Mouse (Mus musculus) layer of hippocampus, postnatal 25 days (tissue): ENCODE results near the gene Gm21976. TPM values are rescaled to one million over a fixed set of nuclear protein-coding genes. Genes with fewer than 3 reads are reported as not detected.

Experiments
- DNase-seq, 2 experiments: peaks; one replicate each; pipeline ENCODE4 v3.0.0; 2022; ENCODE audit warnings: mixed read lengths in 2 of 2, low spot score in 1 of 2; ENCODE audit errors: extremely low spot score in 1 of 2
- total RNA-seq, 2 experiments: library from RNA; stranded (reverse); gene quantifications; 2 replicates each; pipeline ENCODE4 v1.2.3; 2021

Gm21976 gene
- not detected for total RNA-seq

DNA sequence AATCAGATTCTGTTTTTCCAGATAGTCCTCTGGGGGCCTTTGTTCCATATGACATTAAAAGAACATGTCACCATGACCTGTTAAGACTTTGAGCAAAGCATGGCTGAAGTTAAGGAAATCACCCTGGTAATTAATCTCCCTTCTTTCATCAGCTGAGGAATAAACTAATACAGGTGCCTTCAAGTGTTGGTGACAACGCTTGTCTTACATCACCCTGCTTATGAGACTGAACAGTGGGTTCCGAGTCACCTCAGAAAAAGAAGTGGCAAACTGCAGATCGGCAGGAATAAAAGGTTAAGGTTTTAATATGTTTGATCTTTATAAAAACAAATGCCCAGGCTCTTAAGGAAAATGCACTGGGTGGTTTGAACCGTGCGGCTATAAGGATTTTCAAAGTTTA is at the start of gene Gm21976:
Gm21976 (plus strand) TSS at position 202 of the 400 bp plus-strand sequence.
- DNase-seq: no peak

DNA sequence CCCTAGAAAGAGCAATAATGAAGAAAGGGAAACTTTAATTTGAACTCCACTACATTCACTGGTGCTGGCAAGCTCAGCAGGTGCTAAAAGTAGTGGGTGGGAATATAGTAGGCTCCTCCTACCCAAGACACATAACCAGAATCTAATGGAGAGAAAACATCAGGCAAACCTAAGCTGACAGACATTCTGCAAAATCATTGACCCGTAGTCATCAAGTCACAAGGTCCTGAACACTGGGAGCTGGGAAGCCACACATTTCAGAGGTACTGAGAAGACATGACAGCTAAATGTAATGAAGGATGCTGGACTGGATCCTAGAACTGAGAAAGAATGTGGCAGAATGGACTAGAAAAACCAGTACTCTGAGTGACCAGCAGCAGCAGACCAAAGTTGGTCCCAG is 49.2 kb upstream of the Gm21976 start:
- no peak for DNase-seq

DNA sequence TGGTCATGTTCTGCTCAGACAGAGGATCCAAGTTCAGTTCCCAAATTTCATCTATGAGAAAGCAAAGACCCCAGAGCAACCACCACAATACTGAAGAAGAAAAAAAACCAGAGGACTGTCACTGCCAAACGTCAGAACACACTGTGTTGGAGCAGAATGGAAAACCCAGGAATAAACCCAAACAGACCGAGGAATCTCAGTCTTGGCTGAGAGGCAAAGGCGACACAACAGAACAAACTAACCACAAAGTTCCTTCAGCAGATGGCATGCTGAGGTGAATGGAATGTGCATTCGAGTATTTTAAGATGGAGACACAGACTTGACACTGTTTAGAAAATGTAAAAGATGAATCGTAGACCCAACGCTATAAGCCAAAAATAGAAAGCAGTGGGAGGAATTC is 44.2 kb upstream of the Gm21976 start:
- no peak for DNase-seq

DNA sequence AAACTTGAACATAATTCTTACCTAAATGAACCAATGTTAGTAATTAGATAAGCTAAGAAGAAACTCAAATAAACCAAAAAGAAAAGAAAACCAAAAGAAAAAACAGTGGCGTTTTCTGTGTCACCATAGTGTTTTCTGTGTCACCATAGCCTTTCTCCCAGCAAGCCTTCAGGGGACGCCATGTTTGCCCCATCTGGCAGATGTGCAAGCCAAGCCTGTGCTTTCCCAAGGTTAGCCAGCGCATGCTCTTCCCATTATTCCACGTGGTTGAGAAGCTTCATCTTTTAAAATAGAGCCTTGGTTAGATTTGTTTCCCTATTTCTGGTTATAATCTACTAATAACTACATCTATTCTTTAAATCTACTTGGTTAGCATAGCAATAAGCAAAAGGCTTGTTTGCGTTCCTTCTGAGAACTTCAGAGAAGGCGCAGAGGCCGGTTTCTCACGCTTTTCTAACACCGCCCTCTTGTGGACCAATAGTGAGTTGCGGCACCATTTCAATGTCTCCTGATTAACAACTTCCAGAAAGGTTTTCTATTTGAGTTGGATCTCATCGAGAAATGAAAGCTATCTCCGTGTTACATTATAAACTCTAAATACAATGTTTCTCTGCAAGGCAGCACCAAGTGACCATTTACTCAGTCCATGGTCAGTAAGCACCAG is 39.6 kb upstream of the Gm21976 start:
- DNase-seq: peak; percentile 69 to 91

DNA sequence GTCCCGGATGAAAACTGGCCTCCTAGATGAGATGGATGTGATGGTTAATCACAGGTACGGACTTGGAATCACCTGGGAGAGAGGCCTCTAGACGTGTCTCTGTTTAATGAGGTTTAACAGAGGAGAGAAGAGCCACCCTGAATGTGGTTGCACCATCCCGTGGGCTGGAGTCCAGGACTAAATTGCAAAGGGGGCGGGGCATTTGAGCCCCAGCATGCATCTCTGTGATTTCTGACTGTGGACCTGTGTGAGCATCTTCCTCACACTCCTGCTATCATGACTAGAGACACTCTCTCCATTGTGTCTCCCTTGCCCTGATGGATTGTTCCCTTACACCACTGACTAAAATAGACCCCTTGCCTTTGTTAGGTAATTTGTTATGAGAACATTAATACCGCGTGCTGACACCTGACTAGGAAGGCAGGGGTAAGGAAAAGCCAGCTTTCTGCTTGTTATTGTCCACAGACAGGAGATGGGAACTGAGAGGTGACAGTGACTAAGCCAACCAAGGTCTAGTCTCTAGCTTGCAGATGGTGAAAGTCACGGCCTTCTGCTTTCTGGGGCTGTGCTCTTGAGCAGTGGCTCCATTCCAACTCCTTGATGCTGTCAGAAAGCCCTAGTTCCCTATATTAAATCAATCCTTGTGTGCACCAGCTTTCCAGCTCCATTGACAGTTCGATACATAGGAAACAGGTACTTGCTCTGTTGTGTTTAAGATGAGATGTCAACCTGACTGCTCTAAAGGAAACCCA is 38.0 kb upstream of the Gm21976 start:
- no peak for DNase-seq

DNA sequence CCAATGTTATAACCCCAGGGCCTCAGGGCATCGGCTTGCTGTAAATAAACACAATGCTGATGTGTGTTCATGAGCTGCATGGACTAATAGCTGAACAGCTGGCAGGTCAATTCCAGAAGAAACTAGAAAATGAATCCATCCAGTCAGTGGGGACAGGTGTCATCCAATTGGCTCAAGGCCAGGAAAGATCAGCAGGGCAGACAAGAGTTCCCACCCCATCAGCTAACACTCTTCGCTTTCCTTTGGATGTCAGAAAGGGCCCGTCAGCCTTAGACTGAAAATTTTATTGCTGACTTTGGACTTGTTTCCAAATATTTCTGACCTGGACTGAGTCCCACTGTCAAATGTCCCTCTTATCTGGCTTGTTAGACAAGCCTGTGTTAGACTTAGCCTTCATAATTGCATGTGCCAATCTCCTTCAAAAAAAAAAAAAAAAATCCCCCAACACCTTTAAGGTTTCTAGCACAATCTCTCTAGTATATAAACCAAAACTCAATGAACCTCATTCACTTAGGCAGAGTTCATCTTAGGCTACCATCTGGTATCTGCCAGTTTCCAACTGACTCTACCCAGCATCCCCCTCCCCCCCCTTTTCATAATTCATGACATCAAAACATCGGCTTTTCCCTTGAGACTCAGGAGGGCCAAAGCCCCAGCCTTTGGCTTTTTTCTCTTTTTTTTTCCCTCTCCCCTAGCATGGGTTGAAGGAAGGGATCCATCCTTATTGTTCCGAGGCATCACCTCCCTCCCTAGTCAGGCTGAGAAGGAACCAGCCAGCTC is 34.9 kb upstream of the Gm21976 start:
- no peak for DNase-seq

DNA sequence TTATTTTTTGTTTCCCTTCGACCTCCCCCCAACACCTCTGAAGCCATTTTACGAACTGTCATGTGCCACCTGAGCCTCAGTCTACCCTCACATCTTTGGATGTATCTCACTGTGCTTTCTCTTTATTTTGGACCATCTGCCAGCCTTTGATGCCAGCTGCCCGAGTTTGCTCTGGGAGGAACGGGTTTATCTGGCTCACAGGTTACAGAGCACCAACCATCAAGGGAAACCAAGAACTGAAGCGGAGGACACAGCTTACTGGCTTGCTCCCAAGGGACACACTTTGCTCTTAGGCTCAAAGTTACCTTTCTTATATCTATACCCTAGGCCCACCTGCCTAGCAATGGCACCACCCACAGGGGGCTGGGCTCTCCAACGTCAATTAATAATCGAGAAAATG is 34.3 kb upstream of the Gm21976 start:
- DNase-seq: no peak

DNA sequence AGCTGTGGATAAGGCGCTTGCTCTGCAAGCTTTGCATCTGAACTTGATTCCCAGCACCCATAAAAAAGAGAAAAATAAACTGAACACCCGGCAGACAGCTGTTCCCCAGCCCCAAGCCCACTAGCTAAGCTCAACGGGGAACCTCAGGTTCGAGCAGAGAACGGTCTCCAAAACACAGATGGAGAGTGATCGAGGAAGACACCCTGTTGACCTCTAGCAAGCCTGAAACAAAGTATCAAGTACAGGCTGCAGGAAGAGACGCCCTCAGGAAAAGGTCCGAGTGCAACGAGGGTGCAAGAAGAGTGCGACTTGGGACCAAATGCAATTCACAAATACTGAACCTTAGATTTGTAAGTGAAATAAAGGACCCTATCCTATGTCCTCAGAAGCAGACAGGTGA is 30.1 kb upstream of the Gm21976 start:
- DNase-seq: no peak

DNA sequence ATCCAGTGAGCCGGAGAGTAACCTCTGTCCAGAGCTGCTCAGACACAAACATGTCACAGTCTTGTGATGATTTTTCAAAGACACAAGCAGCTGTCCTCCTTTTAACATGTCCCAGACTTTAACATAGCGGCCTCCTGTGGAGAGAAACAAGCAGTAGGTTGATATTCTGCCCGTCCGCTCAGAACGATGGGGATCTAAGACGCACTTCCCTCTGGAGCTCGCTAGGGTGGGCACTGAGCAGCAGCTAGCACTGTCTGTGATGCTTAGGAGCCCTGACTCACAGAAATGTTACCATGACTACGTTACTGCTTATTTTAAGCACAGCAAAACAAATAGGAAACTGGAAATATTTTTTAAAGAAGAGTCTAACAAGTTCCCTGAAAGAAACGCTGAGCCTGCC is 24.8 kb upstream of the Gm21976 start:
- DNase-seq: peak in 1 of 2 experiments; percentile 26

DNA sequence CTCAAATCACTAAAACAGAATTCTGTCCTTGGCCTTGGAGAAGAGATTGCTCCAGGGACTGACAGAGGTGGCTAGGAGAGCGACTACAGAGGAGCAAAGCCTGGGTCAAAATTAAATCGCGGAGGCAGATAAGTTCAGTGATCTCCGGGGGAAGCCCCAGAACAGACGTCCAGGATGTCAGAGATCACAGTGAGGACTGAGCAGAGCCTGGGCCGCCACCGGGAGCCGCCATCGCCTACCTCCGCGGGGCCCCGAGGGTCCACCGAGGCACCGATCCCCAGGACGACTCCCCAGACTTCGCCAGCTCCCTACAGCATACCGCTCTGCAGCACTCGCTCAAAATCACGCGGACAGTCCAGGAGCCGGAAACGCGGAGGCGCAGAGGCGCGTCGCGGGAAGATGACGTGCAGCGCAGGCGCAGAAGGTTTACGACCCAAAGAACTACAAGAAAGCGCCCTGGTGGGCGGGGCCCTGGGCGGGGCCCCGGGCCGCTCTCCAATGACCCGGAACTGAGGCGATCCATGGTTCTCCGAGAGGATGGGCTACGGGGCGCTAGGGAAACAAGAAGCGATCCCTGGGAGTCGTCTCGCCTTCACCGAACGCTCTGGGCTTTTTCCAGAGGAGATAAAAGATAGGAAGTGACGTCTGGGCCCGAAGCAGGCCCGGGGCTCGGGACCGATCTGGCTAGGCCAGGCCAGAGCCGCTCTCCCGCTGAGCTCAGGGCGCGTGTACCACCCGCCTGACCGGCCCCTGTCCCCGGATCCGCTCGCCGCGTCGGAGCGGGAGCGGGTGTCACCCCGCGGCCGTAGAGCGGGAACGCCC is 16.8 kb upstream of the Gm21976 start, which contains the start of the genes Utp15 and Ankra2:
Utp15 (minus strand) TSS at position 406 of the 822 bp plus-strand sequence.
Ankra2 (plus strand) TSS at position 439 of the 822 bp plus-strand sequence.
- peak; percentile 97 to 99 for DNase-seq

DNA sequence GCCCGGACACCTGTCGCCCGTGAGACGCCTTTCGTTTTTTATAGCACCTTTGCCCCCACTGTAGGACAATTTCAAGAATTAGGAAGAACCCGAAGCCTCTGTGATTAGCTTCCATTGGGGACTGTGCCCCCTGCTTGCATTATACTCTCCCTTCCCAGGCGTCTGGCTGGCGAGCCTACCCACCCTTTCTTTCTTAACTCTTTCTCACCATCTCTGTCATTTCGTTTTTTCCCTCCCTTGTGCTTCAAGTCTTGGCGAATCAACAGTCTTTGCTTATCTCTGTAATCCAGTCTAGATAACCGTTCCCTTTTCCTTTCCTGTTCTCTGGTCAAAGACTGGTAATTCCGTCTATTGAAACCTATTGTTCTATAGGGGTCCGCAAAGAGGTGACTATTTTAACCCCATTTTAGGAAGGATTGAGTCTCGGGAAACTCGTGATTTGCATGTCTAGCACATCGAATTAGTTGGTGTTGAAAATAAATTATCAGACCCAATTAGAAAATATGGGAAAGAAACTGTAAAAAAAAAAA is 16.2 kb upstream of the Gm21976 start:
- DNase-seq: no peak

DNA sequence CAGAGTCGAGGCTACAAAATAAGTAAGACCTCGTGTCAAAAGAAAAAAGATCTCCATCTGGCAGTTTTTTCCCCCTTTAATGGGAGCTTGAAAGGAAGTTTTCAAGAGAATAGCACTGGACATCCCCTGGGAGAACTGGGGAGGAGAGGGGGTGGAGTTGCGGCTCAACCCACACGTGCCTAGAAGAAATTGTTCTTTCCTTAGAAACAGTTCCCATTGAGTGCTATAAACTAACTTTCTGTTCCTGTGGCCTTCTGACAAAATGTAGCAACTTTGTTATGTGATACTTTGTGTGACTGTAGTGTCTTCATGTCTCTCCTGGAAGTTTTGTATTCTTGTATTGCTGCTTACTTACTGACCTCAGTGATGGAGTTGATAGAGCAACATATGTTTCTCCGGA is 15.6 kb upstream of the Gm21976 start:
- no peak for DNase-seq

DNA sequence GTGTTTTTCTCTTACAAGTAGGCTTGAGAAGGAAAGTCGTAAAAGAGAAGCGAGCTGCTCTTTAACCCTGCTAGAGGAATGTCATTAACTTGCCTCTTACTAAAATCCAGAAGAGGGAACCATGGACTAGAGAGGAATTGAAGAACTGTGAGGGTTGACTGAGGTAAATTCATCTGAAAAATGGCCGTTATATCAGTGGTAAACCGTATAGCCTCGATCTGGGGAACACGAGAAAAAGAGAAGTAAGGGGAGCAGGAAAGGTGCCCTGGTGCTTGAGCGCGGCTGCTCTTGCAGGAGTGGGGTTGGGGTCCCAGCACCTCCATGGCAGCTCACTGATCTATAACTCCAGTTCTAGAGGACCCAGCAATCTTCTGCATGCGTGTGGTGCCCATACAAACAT is 5.7 kb upstream of the Gm21976 start:
- no peak for DNase-seq

DNA sequence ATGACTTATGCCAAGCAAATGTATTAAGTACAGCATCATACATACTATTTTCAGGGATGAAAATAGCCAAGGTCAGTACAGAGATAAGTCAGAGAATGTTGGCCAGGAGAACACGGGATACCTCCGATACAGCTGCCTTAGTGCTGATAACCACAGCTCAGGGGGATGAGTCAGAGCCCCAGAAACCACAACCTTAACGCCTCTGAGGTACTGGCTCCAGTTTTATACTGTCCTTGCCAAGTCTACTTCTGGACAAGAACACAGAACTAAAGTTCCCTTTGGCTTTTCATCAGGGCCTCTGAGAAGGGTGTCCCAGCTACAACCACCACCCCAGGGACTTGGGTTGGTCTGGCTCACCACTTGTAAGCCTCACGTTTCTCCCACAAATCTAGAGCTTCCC is 4.0 kb upstream of the Gm21976 start:
- DNase-seq: no peak

DNA sequence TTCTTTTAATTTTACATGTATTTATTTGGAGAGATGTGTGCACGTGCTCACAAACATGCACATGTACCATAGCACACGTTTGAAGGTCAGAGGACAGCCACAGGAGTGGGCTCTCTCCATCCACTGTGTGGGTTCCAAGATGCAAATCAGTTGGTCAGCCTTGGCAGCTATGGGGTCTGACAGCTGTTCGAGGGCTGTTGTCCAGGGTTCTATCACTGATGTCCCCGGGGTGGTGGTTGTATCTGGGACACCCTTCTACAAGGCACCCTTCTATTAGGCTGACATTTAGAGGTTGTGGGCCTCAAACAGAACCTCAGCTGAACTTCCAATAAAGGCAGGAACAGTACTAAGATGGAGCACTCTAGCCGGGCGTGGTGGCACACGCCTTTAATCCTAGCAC is 3.4 kb upstream of the Gm21976 start:
- DNase-seq: no peak

DNA sequence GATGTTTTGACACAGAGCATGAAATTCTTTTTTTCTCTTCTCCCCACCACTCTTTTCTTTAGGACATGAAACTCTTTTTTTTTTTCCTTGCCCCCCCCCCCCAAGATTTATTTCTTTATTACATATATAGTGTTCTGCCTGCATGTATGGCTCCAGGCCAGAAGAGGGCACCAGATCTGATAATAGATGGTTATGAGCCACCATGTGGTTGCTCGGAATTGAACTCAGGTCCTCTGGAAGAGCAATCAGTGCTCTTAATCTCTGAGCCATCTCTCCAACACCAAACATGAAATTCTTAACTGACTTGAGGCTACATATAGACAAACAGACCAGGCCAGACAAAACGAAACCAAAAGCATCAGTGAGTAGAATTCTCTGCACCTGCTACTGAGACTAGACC is 2.2 kb upstream of the Gm21976 start:
- no peak for DNase-seq

DNA sequence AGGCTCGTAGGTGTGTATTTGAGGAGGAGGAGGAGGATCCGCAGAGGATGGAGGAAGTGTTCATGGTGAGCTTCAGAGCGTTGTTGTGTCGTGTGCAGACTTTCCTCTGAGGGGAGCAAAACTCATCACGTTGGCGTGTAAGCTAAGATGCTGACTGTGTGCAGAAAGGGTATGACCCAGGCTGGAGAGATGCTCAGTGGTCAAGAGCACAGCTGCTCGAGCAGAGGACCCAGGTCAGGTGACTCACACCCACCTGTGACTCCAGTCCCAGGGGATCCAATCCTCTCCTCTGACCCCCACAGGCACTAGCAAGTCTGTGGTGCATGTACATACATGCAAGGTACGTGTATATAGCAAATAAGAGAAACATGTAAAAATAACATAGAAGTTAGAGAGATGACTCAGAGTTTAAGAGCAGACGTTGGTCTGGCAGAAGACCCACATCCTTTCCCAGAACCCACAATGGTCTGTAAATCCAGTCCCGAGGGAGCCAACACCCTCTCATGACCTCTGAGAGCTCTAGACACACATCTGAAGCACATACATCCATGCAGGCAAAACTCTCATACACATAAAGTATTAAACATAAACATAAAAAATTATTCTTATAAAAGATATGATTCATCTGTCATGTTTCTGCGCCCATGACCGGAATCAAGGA is 1.4 kb downstream of the Gm21976 start:
- no peak for DNase-seq

DNA sequence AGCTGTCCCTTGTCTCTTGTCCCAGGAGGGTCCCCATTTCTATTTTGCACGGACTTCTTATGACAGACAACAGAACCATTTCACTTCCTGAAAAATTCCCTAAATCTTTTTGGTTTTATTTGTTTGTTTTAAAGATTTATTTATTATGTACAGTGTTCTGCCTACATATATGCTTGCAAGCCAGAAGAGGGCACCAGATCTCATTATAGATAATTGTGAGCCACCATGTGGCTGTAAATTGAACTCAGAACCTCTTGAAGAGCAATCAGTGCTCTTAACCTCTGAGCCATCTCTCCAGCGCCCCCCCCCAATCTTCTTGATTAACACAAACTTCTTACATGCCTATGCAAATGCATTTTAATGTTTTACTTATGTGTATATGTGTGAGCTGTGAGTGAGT is 11.0 kb downstream of the Gm21976 start:
- DNase-seq: no peak

DNA sequence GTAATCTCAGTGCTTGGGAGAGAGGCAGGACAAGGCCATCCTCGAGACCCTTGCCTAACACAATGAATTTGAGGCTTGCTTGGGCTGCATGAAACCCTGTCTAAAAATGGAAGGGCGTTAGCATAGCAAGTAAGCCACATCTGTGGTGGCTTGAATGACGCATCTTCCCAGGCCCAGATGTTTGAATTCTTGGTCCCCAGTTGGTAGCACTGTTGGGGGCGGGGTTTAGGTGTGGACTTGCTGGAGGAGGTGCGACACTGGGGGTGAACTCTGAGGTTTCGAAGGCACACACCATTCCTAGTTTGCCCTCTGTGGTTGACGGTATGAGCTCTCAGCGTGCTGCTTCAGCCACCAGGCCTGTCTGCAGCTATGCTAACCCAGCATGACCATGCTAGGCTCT is 12.0 kb downstream of the Gm21976 start:
- DNase-seq: no peak

DNA sequence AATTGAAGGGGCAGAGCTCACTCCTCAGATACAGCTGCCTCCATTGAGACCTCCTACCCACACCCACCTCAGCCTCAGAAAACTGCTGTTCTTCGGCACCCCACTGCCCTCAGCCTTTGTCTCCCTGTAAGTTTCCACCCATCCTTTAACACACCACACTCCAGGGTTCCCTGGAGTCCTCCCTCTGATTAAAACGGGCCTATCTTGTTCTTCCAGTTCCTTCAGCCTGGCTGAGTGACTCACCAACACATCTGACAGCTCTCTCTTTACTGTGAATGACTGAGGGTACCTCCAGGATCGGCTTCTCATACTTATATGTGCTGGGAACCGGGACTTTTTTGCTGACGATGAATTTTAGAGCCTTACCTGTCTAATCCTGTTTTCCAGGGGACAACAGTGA is 16.4 kb downstream of the Gm21976 start:
- DNase-seq: no peak
